Mouse (Mus musculus): ENCODE measurements at regions not wholly inside any gene's neighbourhood (a gene's known extent, or its start where the extent isn't known, plus 50 kb on each side); places are given as distances from the start of the nearest gene placed in this dataset.
"Not testable (repeated sequence)": the region's sequence is repeated elsewhere in the genome, so short reads cannot be mapped to it uniquely, and the experiment has no call there.

- Histone ChIP-seq H3K36me3 (ENCODE audit: control insufficient read depth, insufficient read depth, low read length, poor library complexity, severe bottlenecking) (no peaks in the 10 kb centered on the region), H3K9ac (ENCODE audit: low read depth, poor library complexity, severe bottlenecking) (no peak overlapping the region), H3K27me3 (ENCODE audit: control insufficient read depth, insufficient read depth, low read length, poor library complexity, severe bottlenecking) (no peaks in the 10 kb centered on the region), H3K9me3 (replicated peaks; ENCODE audit: control insufficient read depth, insufficient read depth, low read length, poor library complexity, severe bottlenecking) (no peaks in the 10 kb centered on the region), H3K4me1 (ENCODE audit: control insufficient read depth, insufficient read depth, low read length) (peaks cover 7% of the 10 kb centered on the region), H3K4me3 (ENCODE audit: low read depth, low read length) (no peak overlapping the region), H3K27ac (ENCODE audit: insufficient read depth, low read length) (no peak overlapping the region)
- TF ChIP-seq CTCF (IDR thresholded peaks at IDR 0.05; ENCODE audit: low read depth, low read length) (no peak), EP300 (IDR thresholded peaks at IDR 0.05; ENCODE audit: insufficient read depth, low read depth, low read length) (no peak), POLR2A (IDR thresholded peaks at IDR 0.05; ENCODE audit: insufficient read depth, low read length) (no peak)
Observed at GRCm38 (mm10) chr14:76731096-76731986, 174.7 kb upstream of the Serp2 start.

- H3K27ac ChIP-seq (ENCODE audit: insufficient read depth, low read length) = no peak overlapping the region
- H3K4me3 ChIP-seq (ENCODE audit: low read depth, low read length) = no peak overlapping the region
- H3K4me1 ChIP-seq (ENCODE audit: control insufficient read depth, insufficient read depth, low read length) = no peaks in the 10 kb centered on the region
- H3K9me3 ChIP-seq (replicated peaks; ENCODE audit: control insufficient read depth, insufficient read depth, low read length, poor library complexity, severe bottlenecking) = peaks cover 3% of the 10 kb centered on the region
- TF ChIP-seq CTCF (IDR thresholded peaks at IDR 0.05; ENCODE audit: low read depth, low read length) (no peak), POLR2A (IDR thresholded peaks at IDR 0.05; ENCODE audit: insufficient read depth, low read length) (no peak), EP300 (IDR thresholded peaks at IDR 0.05; ENCODE audit: insufficient read depth, low read depth, low read length) (no peak)
- no peaks in the 10 kb centered on the region for H3K36me3 ChIP-seq (ENCODE audit: control insufficient read depth, insufficient read depth, low read length, poor library complexity, severe bottlenecking)
- H3K9ac ChIP-seq (ENCODE audit: low read depth, poor library complexity, severe bottlenecking) = no peak overlapping the region
- no peaks in the 10 kb centered on the region for H3K27me3 ChIP-seq (ENCODE audit: control insufficient read depth, insufficient read depth, low read length, poor library complexity, severe bottlenecking)
Observed at GRCm38 (mm10) chr14:76725844-76726243, 169.2 kb upstream of the Serp2 start.

- H3K36me3 ChIP-seq (ENCODE audit: control insufficient read depth, insufficient read depth, low read length, poor library complexity, severe bottlenecking); H3K9ac ChIP-seq (ENCODE audit: low read depth, poor library complexity, severe bottlenecking); H3K27me3 ChIP-seq (ENCODE audit: control insufficient read depth, insufficient read depth, low read length, poor library complexity, severe bottlenecking); H3K9me3 ChIP-seq (replicated peaks; ENCODE audit: control insufficient read depth, insufficient read depth, low read length, poor library complexity, severe bottlenecking); H3K4me1 ChIP-seq (ENCODE audit: control insufficient read depth, insufficient read depth, low read length); H3K4me3 ChIP-seq (ENCODE audit: low read depth, low read length); H3K27ac ChIP-seq (ENCODE audit: insufficient read depth, low read length): not testable (repeated sequence)
Observed at GRCm38 (mm10) chr14:76725231-76725630, 168.5 kb upstream of the Serp2 start.

GRCm38 (mm10) chr14:76724826-76725225, 168.1 kb upstream of the Serp2 start:
- no peak overlapping the region for H3K27ac ChIP-seq (ENCODE audit: insufficient read depth, low read length)
- TF ChIP-seq CTCF (IDR thresholded peaks at IDR 0.05; ENCODE audit: low read depth, low read length) (no peak), POLR2A (IDR thresholded peaks at IDR 0.05; ENCODE audit: insufficient read depth, low read length) (no peak), EP300 (IDR thresholded peaks at IDR 0.05; ENCODE audit: insufficient read depth, low read depth, low read length) (no peak)
- no peaks in the 10 kb centered on the region for H3K4me1 ChIP-seq (ENCODE audit: control insufficient read depth, insufficient read depth, low read length)
- no peaks in the 10 kb centered on the region for H3K27me3 ChIP-seq (ENCODE audit: control insufficient read depth, insufficient read depth, low read length, poor library complexity, severe bottlenecking)
- no peak overlapping the region for H3K9ac ChIP-seq (ENCODE audit: low read depth, poor library complexity, severe bottlenecking)
- no peaks in the 10 kb centered on the region for H3K36me3 ChIP-seq (ENCODE audit: control insufficient read depth, insufficient read depth, low read length, poor library complexity, severe bottlenecking)
- no peak overlapping the region for H3K4me3 ChIP-seq (ENCODE audit: low read depth, low read length)
- peaks cover 3% of the 10 kb centered on the region for H3K9me3 ChIP-seq (replicated peaks; ENCODE audit: control insufficient read depth, insufficient read depth, low read length, poor library complexity, severe bottlenecking)

- Histone ChIP-seq H3K9ac (ENCODE audit: low read depth, poor library complexity, severe bottlenecking) (no peak overlapping the region), H3K4me3 (ENCODE audit: low read depth, low read length) (no peak overlapping the region), H3K36me3 (ENCODE audit: control insufficient read depth, insufficient read depth, low read length, poor library complexity, severe bottlenecking) (no peaks in the 10 kb centered on the region), H3K27ac (ENCODE audit: insufficient read depth, low read length) (no peak overlapping the region), H3K27me3 (ENCODE audit: control insufficient read depth, insufficient read depth, low read length, poor library complexity, severe bottlenecking) (no peaks in the 10 kb centered on the region), H3K9me3 (replicated peaks; ENCODE audit: control insufficient read depth, insufficient read depth, low read length, poor library complexity, severe bottlenecking) (peaks cover 3% of the 10 kb centered on the region), H3K4me1 (ENCODE audit: control insufficient read depth, insufficient read depth, low read length) (no peaks in the 10 kb centered on the region)
- TF ChIP-seq EP300 (IDR thresholded peaks at IDR 0.05; ENCODE audit: insufficient read depth, low read depth, low read length) (no peak), POLR2A (IDR thresholded peaks at IDR 0.05; ENCODE audit: insufficient read depth, low read length) (no peak), CTCF (IDR thresholded peaks at IDR 0.05; ENCODE audit: low read depth, low read length) (no peak)
Observed at GRCm38 (mm10) chr14:76724395-76724794, 167.7 kb upstream of the Serp2 start.

- no peak overlapping the region for H3K9ac ChIP-seq (ENCODE audit: low read depth, poor library complexity, severe bottlenecking)
- peaks cover 3% of the 10 kb centered on the region for H3K9me3 ChIP-seq (replicated peaks; ENCODE audit: control insufficient read depth, insufficient read depth, low read length, poor library complexity, severe bottlenecking)
- no peaks in the 10 kb centered on the region; the same call in 1 of the 2 replicates for H3K27me3 ChIP-seq (ENCODE audit: control insufficient read depth, insufficient read depth, low read length, poor library complexity, severe bottlenecking)
- H3K36me3 ChIP-seq (ENCODE audit: control insufficient read depth, insufficient read depth, low read length, poor library complexity, severe bottlenecking) = no peaks in the 10 kb centered on the region
- H3K4me3 ChIP-seq (ENCODE audit: low read depth, low read length) = no peak overlapping the region
- H3K27ac ChIP-seq (ENCODE audit: insufficient read depth, low read length) = no peak overlapping the region
- TF ChIP-seq POLR2A (IDR thresholded peaks at IDR 0.05; ENCODE audit: insufficient read depth, low read length) (no peak), CTCF (IDR thresholded peaks at IDR 0.05; ENCODE audit: low read depth, low read length) (no peak), EP300 (IDR thresholded peaks at IDR 0.05; ENCODE audit: insufficient read depth, low read depth, low read length) (no peak)
- H3K4me1 ChIP-seq (ENCODE audit: control insufficient read depth, insufficient read depth, low read length) = no peaks in the 10 kb centered on the region
Observed at GRCm38 (mm10) chr14:76723551-76723950, 166.9 kb upstream of the Serp2 start.

All from ES-Bruce4 (cell line).